Mouse (Mus musculus) hindbrain, embryonic 16.5 days (tissue): ENCODE results near the gene Kcnk10. TPM values are rescaled to one million over a fixed set of nuclear protein-coding genes. Genes with fewer than 3 reads are reported as not detected.

Experiments used
- ATAC-seq: fragments of 200-750 bp; cut with Nextera tagmentation; 2 replicates; pipeline ENCODE4 v1.8.0; 2017; ENCODE audit warnings: moderate TSS enrichment, moderate library complexity
- H3K27ac ChIP-seq: fragments of 300-500 bp; sonication (generic); 2 replicates; pipeline ENCODE4 v1.5.1; 2014; ENCODE audit warnings: low read depth, mild to moderate bottlenecking, control low read depth, low read length, moderate library complexity
- H3K27me3 ChIP-seq: fragments of 300-500 bp; sonication (generic); replicated peaks from 2 replicates; pipeline ENCODE4 v1.6.1; 2014; ENCODE audit warnings: low read length; ENCODE audit not compliant: control insufficient read depth, insufficient read depth
- H3K36me3 ChIP-seq: fragments of 300-500 bp; sonication (generic); 2 replicates; pipeline ENCODE4 v1.6.1; 2014; ENCODE audit warnings: mild to moderate bottlenecking, low read length, moderate library complexity, mixed read lengths; ENCODE audit not compliant: control insufficient read depth, insufficient read depth
- H3K4me1 ChIP-seq: fragments of 300-500 bp; sonication (generic); 2 replicates; pipeline ENCODE4 v1.6.1; 2014; ENCODE audit warnings: low read depth, low read length; ENCODE audit not compliant: control insufficient read depth, insufficient read depth
- H3K4me2 ChIP-seq: fragments of 300-500 bp; sonication (generic); 2 replicates; pipeline ENCODE4 v1.6.1; 2014; ENCODE audit warnings: mild to moderate bottlenecking, low read length, control low read depth, moderate library complexity
- H3K4me3 ChIP-seq: fragments of 300-500 bp; sonication (generic); 2 replicates; pipeline ENCODE4 v1.5.1; 2014; ENCODE audit warnings: mild to moderate bottlenecking, low read length, control low read depth, moderate library complexity
- H3K9ac ChIP-seq: fragments of 300-500 bp; sonication (generic); 2 replicates; pipeline ENCODE4 v1.6.1; 2014; ENCODE audit warnings: low read depth, mild to moderate bottlenecking, control low read depth, low read length, moderate library complexity
- H3K9me3 ChIP-seq: fragments of 300-500 bp; sonication (generic); 2 replicates; pipeline ENCODE4 v1.6.1; 2014; ENCODE audit warnings: mild to moderate bottlenecking, low read length, moderate library complexity; ENCODE audit not compliant: control insufficient read depth
- WGBS: fragments of 180-500 bp; shearing (Covaris S2); extraction: QIAGEN DNeasy Blood & Tissue Kit; methylation state at CpG from one replicate; pipeline ENCODE4 v1.1.7; 2014; 5-methylcytosine and 5-hydroxymethylcytosine counted together
- polyA plus RNA-seq: library from polyadenylated mRNA; unstranded; fragments of >200 nt; fragmentation: Nextera tagmentation; extraction: Ambion mirVana; gene quantifications from 2 replicates; pipeline ENCODE4 v1.2.1, GENCODE M21; 2015

Gene Kcnk10
- polyA plus RNA-seq, 1 experiment from 2014 or later, result 35.0 TPM

GRCm38 (mm10) chr12:98419849-98420248, 158.3 kb downstream of the Kcnk10 start:
- Histone ChIP-seq H3K36me3 (no peaks in the 10 kb centered on the region), H3K27ac (no peak overlapping the region), H3K4me1 (no peaks in the 10 kb centered on the region), H3K9me3 (no peaks in the 10 kb centered on the region), H3K9ac (no peak overlapping the region), H3K27me3 (no peaks in the 10 kb centered on the region), H3K4me2 (no peak overlapping the region), H3K4me3 (no peak overlapping the region)
- 56% methylated on average over 6 of the region's 6 CpGs for WGBS
- ATAC-seq, result no peak

GRCm38 (mm10) chr12:98409580-98409979, 168.5 kb downstream of the Kcnk10 start:
- H3K4me3 ChIP-seq, result no peak overlapping the region
- ATAC-seq, result no peak
- H3K9ac ChIP-seq, result no peak overlapping the region
- H3K36me3 ChIP-seq, result no peaks in the 10 kb centered on the region
- H3K4me2 ChIP-seq, result no peak overlapping the region
- H3K27me3 ChIP-seq, result no peaks in the 10 kb centered on the region
- no peak overlapping the region for H3K27ac ChIP-seq
- no peaks in the 10 kb centered on the region for H3K9me3 ChIP-seq
- no peaks in the 10 kb centered on the region for H3K4me1 ChIP-seq
- 48% methylated on average over 2 of the region's 2 CpGs for WGBS

- 22% methylated on average over 1 of the region's 1 CpGs for WGBS
- H3K4me2 ChIP-seq, result no peak overlapping the region
- H3K27ac ChIP-seq, result no peak overlapping the region
- H3K9ac ChIP-seq, result no peak overlapping the region
- H3K4me3 ChIP-seq, result no peak overlapping the region
- H3K4me1 ChIP-seq, result no peaks in the 10 kb centered on the region
- ATAC-seq, result no peak
- H3K36me3 ChIP-seq, result no peaks in the 10 kb centered on the region
- no peaks in the 10 kb centered on the region for H3K9me3 ChIP-seq
- H3K27me3 ChIP-seq, result no peaks in the 10 kb centered on the region
Measured at GRCm38 (mm10) chr12:98406598-98406997, 171.5 kb downstream of the Kcnk10 start.

- no peaks in the 10 kb centered on the region for H3K27me3 ChIP-seq
- H3K4me3 ChIP-seq, result no peak overlapping the region
- H3K36me3 ChIP-seq, result no peaks in the 10 kb centered on the region
- H3K4me1 ChIP-seq, result no peaks in the 10 kb centered on the region
- H3K9me3 ChIP-seq, result no peaks in the 10 kb centered on the region
- H3K4me2 ChIP-seq, result no peak overlapping the region
- WGBS, result 16% methylated on average over 4 of the region's 4 CpGs
- H3K9ac ChIP-seq, result no peak overlapping the region
- H3K27ac ChIP-seq, result no peak overlapping the region
- ATAC-seq, result no peak
Measured at GRCm38 (mm10) chr12:98406076-98406475, 172.0 kb downstream of the Kcnk10 start.

- Histone ChIP-seq H3K36me3 (no peaks in the 10 kb centered on the region), H3K9ac (no peak overlapping the region), H3K27me3 (no peaks in the 10 kb centered on the region), H3K9me3 (no peaks in the 10 kb centered on the region), H3K27ac (no peak overlapping the region), H3K4me3 (no peak overlapping the region), H3K4me2 (no peak overlapping the region), H3K4me1 (no peaks in the 10 kb centered on the region)
- no peak for ATAC-seq
- 80% methylated on average over 4 of the region's 4 CpGs for WGBS
Measured at GRCm38 (mm10) chr12:98396586-98396985, 181.5 kb downstream of the Kcnk10 start.

GRCm38 (mm10) chr12:98394115-98394514, 184.0 kb downstream of the Kcnk10 start:
- no peak overlapping the region for H3K27ac ChIP-seq
- no peak overlapping the region for H3K4me2 ChIP-seq
- no peak overlapping the region for H3K9ac ChIP-seq
- no peak overlapping the region for H3K4me3 ChIP-seq
- H3K36me3 ChIP-seq, result no peaks in the 10 kb centered on the region
- no peaks in the 10 kb centered on the region for H3K4me1 ChIP-seq
- no peaks in the 10 kb centered on the region for H3K27me3 ChIP-seq
- ATAC-seq, result no peak
- 92% methylated on average over 5 of the region's 5 CpGs for WGBS
- H3K9me3 ChIP-seq, result no peaks in the 10 kb centered on the region

- WGBS, result 86% methylated on average over 5 of the region's 5 CpGs
- Histone ChIP-seq H3K4me1 (no peaks in the 10 kb centered on the region), H3K9ac (no peak overlapping the region), H3K36me3 (no peaks in the 10 kb centered on the region), H3K27ac (no peak overlapping the region), H3K9me3 (no peaks in the 10 kb centered on the region), H3K27me3 (no peaks in the 10 kb centered on the region), H3K4me2 (no peak overlapping the region), H3K4me3 (no peak overlapping the region)
- ATAC-seq, result no peak
Measured at GRCm38 (mm10) chr12:98391347-98391746, 186.8 kb downstream of the Kcnk10 start.

GRCm38 (mm10) chr12:98389618-98390017, 188.5 kb downstream of the Kcnk10 start:
- Histone ChIP-seq H3K4me3 (no peak overlapping the region), H3K4me1 (no peaks in the 10 kb centered on the region), H3K9me3 (no peaks in the 10 kb centered on the region), H3K4me2 (no peak overlapping the region), H3K27me3 (no peaks in the 10 kb centered on the region), H3K36me3 (no peaks in the 10 kb centered on the region), H3K9ac (no peak overlapping the region), H3K27ac (no peak overlapping the region)
- ATAC-seq, result no peak
- 94% methylated on average over 4 of the region's 4 CpGs for WGBS
